Mouse (Mus musculus) adrenal gland, postnatal 10 days (tissue): Measurements from ENCODE around the gene Tatdn2. TPM values are rescaled to one million over a fixed set of nuclear protein-coding genes. Genes with fewer than 3 reads are reported as not detected.
"Not testable (repeated sequence)": the region's sequence is repeated elsewhere in the genome, so short reads cannot be mapped to it uniquely, and the experiment has no call there.

ENCODE experiments used
- DNase-seq: peaks from one replicate; pipeline ENCODE4 v3.0.0; 2021; ENCODE audit warnings: mixed read lengths
- total RNA-seq, 2 experiments: library from RNA; stranded (reverse); gene quantifications; 2 replicates each; pipeline ENCODE4 v1.2.3; 2021

Gene Tatdn2
- total RNA-seq, 2 experiments from 2014 or later, result 53.5 to 58.7 TPM

DNA sequence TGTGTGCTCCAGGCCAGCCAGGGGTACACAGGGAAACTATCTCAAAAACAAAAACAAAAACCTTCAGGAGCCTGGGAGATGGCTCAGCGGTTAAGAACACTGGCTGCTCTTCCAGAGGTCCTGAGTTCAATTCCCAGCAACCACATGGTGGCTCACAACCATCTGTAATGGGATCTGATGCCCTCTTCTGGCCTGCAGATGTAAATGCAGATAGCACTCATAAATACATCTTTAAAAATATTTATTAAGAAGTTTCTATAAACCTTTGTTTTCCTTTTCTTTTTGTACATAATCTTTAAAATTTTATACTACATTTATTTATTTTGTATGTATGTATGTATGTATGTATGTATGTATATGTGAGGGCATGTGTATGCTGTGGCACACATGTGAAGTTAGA, 24.8 kb upstream of the Tatdn2 start:
- DNase-seq, result not testable (repeated sequence)

DNA sequence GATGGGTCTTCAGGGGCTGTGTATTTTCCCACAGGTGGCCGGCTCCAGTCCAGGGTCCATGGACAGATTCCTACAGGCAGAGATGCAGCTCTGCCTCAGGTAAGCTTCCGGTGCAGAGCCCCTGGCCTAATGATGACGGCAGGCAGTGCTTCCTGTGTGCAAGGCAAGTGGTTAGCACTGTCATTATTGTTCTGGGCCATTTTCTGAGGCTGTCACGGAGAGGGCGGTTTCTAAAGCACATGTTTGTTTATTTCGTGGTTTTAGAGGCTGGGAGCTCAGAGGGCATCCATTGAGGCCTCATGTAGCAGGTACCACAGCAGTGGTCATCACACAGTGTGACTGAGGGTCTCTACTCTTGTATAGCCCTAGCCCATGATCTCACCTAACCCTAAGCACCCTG, 23.9 kb upstream of the Tatdn2 start:
- no peak for DNase-seq

DNA sequence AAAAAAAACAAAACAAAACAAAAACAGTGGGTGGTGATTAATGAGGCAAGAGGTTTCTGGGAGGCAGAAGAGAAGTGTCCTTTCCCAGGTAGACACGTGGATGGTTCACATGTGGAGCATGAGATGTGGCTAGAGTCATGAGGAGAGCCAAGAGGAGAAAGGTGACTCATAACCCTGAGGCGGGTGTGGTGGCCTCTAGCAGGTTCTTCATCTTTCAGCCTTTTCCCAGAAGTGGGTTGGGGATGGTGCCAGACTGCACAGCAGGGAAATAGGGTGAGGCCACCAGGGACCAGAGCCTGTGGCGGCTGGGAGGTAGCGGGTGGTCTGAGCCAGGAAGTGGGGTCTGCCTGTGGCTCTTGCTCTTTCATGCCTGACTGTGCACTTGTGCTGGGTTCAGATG, 21.6 kb upstream of the Tatdn2 start:
- DNase-seq, result no peak

GRCm38 (mm10) chr6:113675991-113676390, 20.9 kb upstream of the Tatdn2 start:
- no peak for DNase-seq

DNA sequence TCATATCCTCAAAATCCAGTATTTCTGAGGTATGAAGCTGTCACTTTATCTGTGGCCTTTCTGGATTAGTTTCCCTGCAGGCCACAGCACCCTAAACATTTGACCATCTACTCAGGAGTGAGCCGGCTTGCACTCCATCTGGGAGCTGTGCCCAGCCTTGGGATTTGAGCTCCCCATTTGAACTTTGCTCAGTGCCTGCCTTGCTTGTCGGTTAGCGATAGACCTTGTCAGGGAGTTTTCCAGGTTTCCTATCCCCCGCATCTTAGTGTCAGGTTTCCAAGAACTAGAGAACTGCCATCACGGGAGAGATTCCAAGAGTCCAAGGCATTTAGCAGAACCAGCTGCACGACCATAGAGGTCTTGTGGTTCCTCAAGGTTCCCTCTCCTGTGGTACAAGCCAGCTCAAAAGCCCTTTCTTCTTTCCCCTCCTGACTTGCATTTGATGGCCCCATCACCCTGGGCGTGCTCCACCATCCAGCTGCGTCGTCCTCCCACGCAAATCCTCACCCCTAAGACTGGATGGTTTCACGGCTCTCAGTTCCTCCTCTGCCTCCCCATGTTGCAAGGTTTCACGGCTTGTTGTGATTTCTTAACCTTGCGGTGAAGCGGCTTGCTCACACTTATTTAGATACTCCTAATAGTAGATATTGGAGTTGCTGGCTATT, 19.6 kb upstream of the Tatdn2 start:
- no peak for DNase-seq

DNA sequence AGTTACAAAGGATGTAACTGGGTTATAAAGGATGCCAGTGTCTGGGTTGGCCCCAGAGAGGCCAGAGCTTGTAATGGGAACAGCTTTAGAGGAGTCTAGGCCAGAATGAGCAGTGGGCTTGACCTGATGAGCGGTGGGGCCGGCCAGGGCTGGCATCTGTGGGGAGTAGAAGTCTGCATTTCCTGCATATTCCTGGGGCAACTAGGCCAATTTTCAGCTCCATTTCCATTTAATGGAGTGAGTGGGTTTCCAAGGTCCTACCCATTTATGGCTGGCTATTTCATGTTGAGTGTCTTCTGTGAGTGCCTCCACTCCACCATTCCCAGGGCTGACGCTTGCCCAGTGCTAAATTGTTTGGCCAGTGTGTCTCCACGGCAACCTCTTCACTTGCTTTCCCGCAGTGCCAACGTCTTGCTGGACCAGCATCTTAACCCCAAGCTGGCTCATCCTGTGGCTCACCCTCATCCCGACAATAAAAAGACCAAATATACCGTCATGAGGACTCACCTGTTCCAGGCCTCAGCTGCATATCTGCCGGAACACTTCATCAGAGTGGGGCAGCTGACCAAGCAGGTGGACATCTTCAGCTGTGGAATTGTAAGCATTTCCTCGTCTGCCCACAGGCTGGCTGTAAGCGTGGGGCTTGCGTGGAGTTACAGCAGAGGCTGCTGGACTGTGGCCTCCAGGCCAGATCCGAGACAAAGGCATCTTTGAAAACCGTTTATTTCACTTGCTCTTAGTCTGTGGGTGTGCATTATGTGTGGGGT, 18.4 kb upstream of the Tatdn2 start:
- DNase-seq, result no peak

DNA sequence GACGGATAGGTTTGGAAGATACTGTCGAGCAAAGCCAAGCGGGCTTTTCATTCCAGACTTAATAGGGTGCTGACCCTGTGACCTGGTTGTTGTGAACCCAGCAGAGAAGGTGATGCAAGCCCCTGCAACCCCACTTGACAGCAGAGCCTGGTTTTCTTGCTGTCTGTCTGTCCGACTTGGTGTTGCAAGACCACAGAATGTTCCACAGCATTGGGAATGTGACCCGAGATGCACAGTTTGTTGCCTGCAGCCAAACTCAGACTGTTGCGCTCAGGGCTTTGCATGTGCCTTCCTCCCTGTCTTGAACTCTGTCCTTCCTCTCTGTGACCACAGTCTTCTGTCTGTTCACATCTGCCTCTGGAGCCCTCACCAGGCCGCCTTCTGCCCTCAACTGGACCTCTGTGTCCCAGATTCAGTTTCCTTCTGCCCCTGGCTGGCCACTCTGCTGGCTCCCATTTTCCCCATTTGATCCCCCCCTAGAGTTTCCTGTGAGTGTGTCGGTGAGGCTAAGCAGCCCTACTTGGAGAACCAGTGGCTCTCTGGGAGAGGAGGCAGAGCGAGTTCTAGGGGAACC, 16.8 kb upstream of the Tatdn2 start:
- DNase-seq, result no peak

DNA sequence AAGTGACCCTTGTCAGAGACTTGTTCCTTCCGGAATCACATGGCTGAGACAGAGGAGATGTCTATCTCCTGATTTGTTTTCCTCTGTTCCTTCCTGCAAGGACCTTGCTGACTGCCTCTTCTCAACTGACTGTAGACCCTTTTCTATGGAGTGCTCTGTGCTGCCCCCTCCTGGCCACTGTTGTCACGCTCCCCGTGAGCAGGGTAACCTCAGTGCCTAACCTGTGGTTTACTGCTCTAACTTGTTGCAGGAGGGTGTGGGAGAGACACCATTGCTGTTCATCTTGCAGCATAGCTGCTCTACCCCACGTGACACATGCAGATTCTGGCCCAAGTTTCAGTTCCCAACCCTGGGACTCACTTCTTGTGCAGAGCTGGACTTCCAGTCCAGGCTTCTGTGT, 15.6 kb upstream of the Tatdn2 start:
- peak; percentile 93 for DNase-seq

- no peak for DNase-seq
Observed at GRCm38 (mm10) chr6:113683081-113683825, 13.6 kb upstream of the Tatdn2 start.

- DNase-seq, result no peak
Observed at GRCm38 (mm10) chr6:113686551-113687125, 10.2 kb upstream of the Tatdn2 start.

- peak; percentile 37 for DNase-seq
Observed at GRCm38 (mm10) chr6:113690008-113690399, 6.8 kb upstream of the Tatdn2 start.

GRCm38 (mm10) chr6:113690400-113691083, 6.3 kb upstream of the Tatdn2 start:
- peak; percentile 81 for DNase-seq

- DNase-seq, result no peak
Observed at GRCm38 (mm10) chr6:113691084-113691462, 5.8 kb upstream of the Tatdn2 start.

DNA sequence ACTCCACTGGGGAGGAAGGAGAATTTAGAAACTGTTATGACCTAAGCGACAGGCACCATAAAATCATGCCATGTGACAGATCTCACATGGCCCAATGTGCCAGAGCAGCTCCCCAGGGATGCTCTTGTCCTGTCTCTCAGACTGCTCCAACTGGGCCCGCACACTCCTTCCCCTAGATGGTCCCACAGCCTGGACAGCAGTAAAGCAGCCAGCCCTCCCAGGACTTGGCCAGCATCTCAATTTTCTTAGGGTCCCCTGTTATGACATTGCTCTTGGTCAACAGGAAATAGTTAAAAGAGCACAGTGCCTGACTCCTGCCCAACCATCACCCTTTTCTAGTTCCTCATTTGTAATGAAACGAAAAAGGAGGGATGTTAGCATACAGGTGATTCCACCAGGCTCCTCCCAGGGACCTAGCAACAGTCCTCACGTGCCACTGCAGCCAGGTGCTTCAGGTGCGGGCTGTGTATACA, 4.2 kb upstream of the Tatdn2 start:
- no peak for DNase-seq

GRCm38 (mm10) chr6:113693377-113693776, 3.5 kb upstream of the Tatdn2 start:
- no peak for DNase-seq

DNA sequence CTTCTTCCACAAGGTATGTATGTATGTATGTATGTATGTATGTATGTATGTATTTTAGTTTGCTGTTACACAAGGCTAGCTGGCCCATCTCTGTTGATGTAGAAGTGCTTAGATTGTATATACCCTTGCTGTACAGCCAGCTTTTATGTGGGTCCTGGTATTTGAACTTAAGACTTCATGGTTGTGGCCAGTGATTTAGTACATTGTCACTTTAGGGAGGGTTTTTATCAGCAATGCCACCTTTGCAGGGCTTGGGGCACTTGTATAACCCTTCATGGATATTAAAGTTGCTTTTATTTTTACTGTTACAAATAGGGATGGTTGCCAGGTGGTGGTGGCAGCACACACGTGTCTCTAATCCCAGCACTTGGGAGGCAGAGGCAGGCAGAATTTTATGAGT, 1.6 kb upstream of the Tatdn2 start:
- no peak for DNase-seq

DNA sequence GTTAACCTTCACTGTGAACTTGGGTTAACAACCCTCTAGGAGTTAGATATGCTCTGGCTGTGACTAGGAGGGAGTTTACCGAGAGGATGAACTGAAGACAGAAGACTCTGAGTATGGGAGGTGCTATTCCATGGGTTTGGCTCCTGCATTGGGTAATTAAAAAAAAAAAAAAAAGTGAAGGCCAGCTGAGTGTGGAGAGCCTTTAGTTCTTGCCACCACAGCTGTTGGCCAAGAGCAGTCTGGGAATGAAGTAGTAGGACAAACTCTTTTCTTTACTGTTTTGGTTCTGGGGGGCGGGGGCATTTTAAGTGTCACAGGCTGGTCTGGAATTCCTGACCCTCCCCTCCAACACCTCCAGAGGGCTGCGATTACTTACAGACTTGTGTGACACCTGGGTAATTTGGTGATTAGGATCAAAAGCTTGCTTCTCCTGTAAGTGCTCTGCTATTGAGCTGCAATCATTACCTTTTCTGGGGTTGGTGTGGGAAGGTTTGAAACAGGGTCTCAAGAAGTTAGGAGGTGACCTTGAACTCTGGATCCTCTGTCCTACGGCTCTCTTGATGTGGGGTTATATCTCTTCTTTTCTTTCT, 989 bp upstream of the Tatdn2 start:
- no peak for DNase-seq

DNA sequence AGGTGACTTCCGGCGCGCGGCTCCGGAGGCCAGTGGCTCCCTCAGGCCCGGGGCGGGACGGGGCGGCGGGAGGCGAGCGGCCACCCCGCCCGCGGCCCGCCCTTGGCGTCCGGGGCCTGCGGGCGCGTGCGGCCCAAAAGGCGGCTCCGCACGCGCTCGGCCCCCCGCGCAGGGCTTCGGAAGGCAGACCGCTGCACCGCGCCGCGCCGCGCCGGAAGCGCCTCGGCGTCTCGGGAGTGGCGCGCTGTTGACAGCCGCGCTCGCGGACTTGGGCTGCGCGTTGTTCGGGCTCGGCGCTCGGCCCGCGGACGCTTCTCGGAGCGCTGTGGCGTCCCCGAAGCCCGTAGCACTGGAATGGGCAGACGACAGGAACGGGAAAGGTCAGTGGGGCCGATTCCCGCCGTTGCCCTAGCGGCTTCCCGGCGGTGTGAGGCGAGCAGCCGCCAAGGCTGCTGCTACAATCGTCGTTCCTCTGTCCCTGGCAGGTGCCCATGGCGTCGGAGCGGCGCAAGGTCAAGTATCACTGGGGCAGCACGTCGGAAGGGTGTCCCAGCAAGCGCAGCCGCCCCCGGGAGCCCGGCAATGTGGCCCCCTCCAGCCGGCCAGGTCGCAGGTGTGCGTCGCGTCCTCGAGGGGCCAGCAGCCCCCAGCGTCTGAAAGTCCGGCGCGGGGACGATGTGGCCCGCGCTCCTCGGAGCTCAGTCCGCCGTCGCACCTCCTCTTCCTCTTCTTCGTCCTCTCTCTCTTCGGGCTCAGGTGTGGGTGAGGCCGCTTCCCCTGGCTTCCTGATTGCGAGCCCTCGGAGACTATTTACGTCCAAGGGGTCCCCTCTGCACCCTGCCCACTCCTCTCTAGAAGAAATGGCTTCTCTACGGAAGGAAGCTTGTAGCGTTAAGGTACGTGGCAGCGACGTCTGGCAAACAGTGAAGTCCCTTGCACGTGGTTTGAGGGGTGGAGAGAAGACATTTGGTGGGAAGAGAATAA, 664 bp downstream of the Tatdn2 start:
- peak; percentile 63 for DNase-seq

GRCm38 (mm10) chr6:113712718-113713117, 15.9 kb downstream of the Tatdn2 start:
- no peak for DNase-seq

- not testable (repeated sequence) for DNase-seq
Observed at GRCm38 (mm10) chr6:113713389-113713788, 16.5 kb downstream of the Tatdn2 start.
